ENCODE assay signal across 18 mouse cellular contexts in genomic region chr3:19848736-19849269, GRCm38 (mm10).
"Had no signal": no experiment of that assay in that cellular context is flagged by ENCODE, and none has a peak within 500 bp of the region (broad histone marks: within the 10 kb centered on the region; RNA-seq: fewer than 3 reads in every experiment).

No protein-coding gene starts in this region.

- H3K4me1 ChIP-seq: limb, embryonic 12.5 days; limb, embryonic 15.5 days; midbrain, embryonic 12.5 days; midbrain, embryonic 15.5 days; neural tube, embryonic 13.5 days; stomach, embryonic 15.5 days had no signal

- H3K4me2 ChIP-seq: limb, embryonic 12.5 days; limb, embryonic 15.5 days; liver, embryonic 11.5 days; lung, embryonic 14.5 days; midbrain, embryonic 12.5 days; midbrain, embryonic 15.5 days; neural tube, embryonic 13.5 days; stomach, embryonic 15.5 days had no signal

- H3K9ac ChIP-seq: limb, embryonic 12.5 days; limb, embryonic 15.5 days; liver, embryonic 14.5 days; liver, postnatal 0 days; lung, embryonic 14.5 days; midbrain, embryonic 12.5 days; midbrain, embryonic 15.5 days; neural tube, embryonic 13.5 days; stomach, embryonic 15.5 days had no signal

- H3K9me3 ChIP-seq: limb, embryonic 12.5 days; limb, embryonic 15.5 days; midbrain, embryonic 12.5 days; midbrain, embryonic 15.5 days; neural tube, embryonic 13.5 days; stomach, embryonic 15.5 days had no signal

- H3K4me3 ChIP-seq: limb, embryonic 12.5 days; limb, embryonic 15.5 days; midbrain, embryonic 12.5 days; midbrain, embryonic 15.5 days; neural tube, embryonic 13.5 days; stomach, embryonic 15.5 days had no signal

- DNase-seq: kidney, postnatal 14 days; kidney, postnatal 4 days; left cerebral cortex, postnatal 4 days; liver, postnatal 0 days; lung, embryonic 14.5 days; right cerebral cortex, postnatal 25 days; spleen, adult 18-20 months; thymus, postnatal 25 days had no signal

- H3K27ac ChIP-seq: limb, embryonic 12.5 days; limb, embryonic 15.5 days; liver, embryonic 14.5 days; macrophage; midbrain, embryonic 12.5 days; midbrain, embryonic 15.5 days; neural tube, embryonic 13.5 days; stomach, embryonic 15.5 days had no signal

- ATAC-seq: liver, postnatal 0 days; lung, postnatal 0 days; midbrain, embryonic 15.5 days had no signal

- H3K36me3 ChIP-seq: limb, embryonic 12.5 days; limb, embryonic 15.5 days; midbrain, embryonic 12.5 days; midbrain, embryonic 15.5 days; neural tube, embryonic 13.5 days; stomach, embryonic 15.5 days had no signal

- H3K27me3 ChIP-seq: limb, embryonic 12.5 days; limb, embryonic 15.5 days; midbrain, embryonic 12.5 days; midbrain, embryonic 15.5 days; neural tube, embryonic 13.5 days; stomach, embryonic 15.5 days had no signal
